Mouse (Mus musculus) limb, embryonic 10.5 days (tissue): ENCODE data around the gene Zfp260. TPM values are rescaled to one million over a fixed set of nuclear protein-coding genes. Genes with fewer than 3 reads are reported as not detected.
A peak's percentile ranks its signal among the peaks of the same experiment; 100 is the strongest.

ENCODE experiments used
- DNase-seq: peaks from one replicate; pipeline ENCODE4 v3.0.0-alpha.2; 2017; ENCODE audit warnings: low spot score
- H3K27ac ChIP-seq: fragments of 300-500 bp; sonication (generic); 2 replicates; pipeline ENCODE4 v1.5.1; 2016; ENCODE audit warnings: mild to moderate bottlenecking
- H3K27me3 ChIP-seq: fragments of 300-500 bp; sonication (generic); 2 replicates; pipeline ENCODE4 v1.6.1; 2016; ENCODE audit warnings: low read depth, mild to moderate bottlenecking; ENCODE audit not compliant: poor library complexity, severe bottlenecking
- H3K36me3 ChIP-seq: fragments of 300-500 bp; sonication (generic); 2 replicates; pipeline ENCODE4 v1.6.1; 2016; ENCODE audit warnings: mild to moderate bottlenecking, moderate library complexity
- H3K4me1 ChIP-seq: fragments of 300-500 bp; sonication (generic); 2 replicates; pipeline ENCODE4 v1.6.1; 2016
- H3K4me3 ChIP-seq: fragments of 300-500 bp; sonication (generic); 2 replicates; pipeline ENCODE4 v1.5.1; 2016; ENCODE audit warnings: mild to moderate bottlenecking, moderate library complexity
- H3K9me3 ChIP-seq: fragments of 300-500 bp; sonication (generic); replicated peaks from 2 replicates; pipeline ENCODE4 v1.6.1; 2016; ENCODE audit warnings: mild to moderate bottlenecking
- WGBS: fragments of 180-500 bp; shearing (Covaris S2); methylation state at CpG from one replicate; pipeline ENCODE4 v1.1.7; 2016; 5-methylcytosine and 5-hydroxymethylcytosine counted together
- polyA plus RNA-seq: library from polyadenylated mRNA; unstranded; fragments of >200 nt; fragmentation: Nextera tagmentation; extraction: Ambion mirVana; gene quantifications from 2 replicates; pipeline ENCODE4 v1.2.1, GENCODE M21; 2016

Zfp260 gene
- 107 and 129 TPM in 2 replicates for polyA plus RNA-seq

GRCm38 (mm10) chr7:30094646-30095429 lies at the start of gene Zfp260:
Gene Zfp260, plus strand, starts transcription at chr7:30094777.
- no peaks in the 10 kb centered on the region for H3K27me3 ChIP-seq
- H3K9me3 ChIP-seq = no peaks in the 10 kb centered on the region
- peak; percentile 94 for DNase-seq
- WGBS = under 1% methylated on average over 26 of the region's 26 CpGs
- peak within 1 kb of the TSS; percentile 67 for H3K4me3 ChIP-seq
- peaks cover 21% of the 10 kb centered on the region for H3K4me1 ChIP-seq
- H3K36me3 ChIP-seq = peaks cover 31% of the 10 kb centered on the region
- peak within 1 kb of the TSS; percentile 96 for H3K27ac ChIP-seq

GRCm38 (mm10) chr7:30048126-30048525 lies 46.5 kb upstream of the Zfp260 start:
- 97% methylated on average over 4 of the region's 4 CpGs for WGBS
- H3K27ac ChIP-seq = no peak overlapping the region
- no peaks in the 10 kb centered on the region for H3K9me3 ChIP-seq
- peaks cover 14% of the 10 kb centered on the region for H3K4me1 ChIP-seq
- H3K4me3 ChIP-seq = no peak overlapping the region
- H3K36me3 ChIP-seq = peaks cover 7% of the 10 kb centered on the region; the same call in 1 of the 2 replicates
- DNase-seq = no peak
- no peaks in the 10 kb centered on the region for H3K27me3 ChIP-seq

- Histone ChIP-seq H3K36me3 (peaks cover 18% of the 10 kb centered on the region), H3K27ac (peak within 1 kb of the TSS; percentile 88), H3K9me3 (no peaks in the 10 kb centered on the region), H3K4me1 (peaks cover 18% of the 10 kb centered on the region), H3K4me3 (peak within 1 kb of the TSS; percentile 82), H3K27me3 (no peaks in the 10 kb centered on the region)
- under 1% methylated on average over 40 of the region's 40 CpGs for WGBS
- DNase-seq = peak; percentile 90
These were observed 43.6 kb upstream of the Zfp260 start, which contains the start of gene Zfp14 for GRCm38 (mm10) chr7:30050882-30051548. Gene Zfp14, minus strand, starts transcription at chr7:30051380.

GRCm38 (mm10) chr7:30053591-30053990 lies 41.0 kb upstream of the Zfp260 start:
- no peaks in the 10 kb centered on the region for H3K27me3 ChIP-seq
- no peak overlapping the region for H3K4me3 ChIP-seq
- no peaks in the 10 kb centered on the region for H3K9me3 ChIP-seq
- peaks cover 18% of the 10 kb centered on the region for H3K4me1 ChIP-seq
- whole genome bisulfite sequencing = 8% methylated on average over 3 of the region's 3 CpGs
- H3K36me3 ChIP-seq = peaks cover 43% of the 10 kb centered on the region
- H3K27ac ChIP-seq = no peak overlapping the region
- DNase-seq = no peak

- Histone ChIP-seq H3K27ac (no peak overlapping the region), H3K36me3 (peaks cover 89% of the 10 kb centered on the region), H3K4me1 (no peaks in the 10 kb centered on the region), H3K27me3 (no peaks in the 10 kb centered on the region), H3K9me3 (no peaks in the 10 kb centered on the region), H3K4me3 (no peak overlapping the region)
- no peak for DNase-seq
- WGBS = 88% methylated on average over 6 of the region's 6 CpGs
These were observed 34.2 kb upstream of the Zfp260 start for GRCm38 (mm10) chr7:30060341-30060740.

GRCm38 (mm10) chr7:30062478-30062877 lies 32.1 kb upstream of the Zfp260 start:
- peak; percentile 40 for DNase-seq

GRCm38 (mm10) chr7:30064622-30065021 lies 30.0 kb upstream of the Zfp260 start:
- H3K36me3 ChIP-seq = peaks cover 75% of the 10 kb centered on the region
- H3K27ac ChIP-seq = no peak overlapping the region
- no peaks in the 10 kb centered on the region for H3K9me3 ChIP-seq
- 83% methylated on average over 5 of the region's 5 CpGs for WGBS
- H3K4me3 ChIP-seq = no peak overlapping the region
- H3K4me1 ChIP-seq = no peaks in the 10 kb centered on the region
- H3K27me3 ChIP-seq = no peaks in the 10 kb centered on the region
- no peak for DNase-seq

More at GRCm38 (mm10) chr7:30062478-30062877, 32.1 kb upstream of the Zfp260 start:
- WGBS = 85% methylated on average over 5 of the region's 5 CpGs
- Histone ChIP-seq H3K9me3 (no peaks in the 10 kb centered on the region), H3K4me3 (no peak overlapping the region), H3K36me3 (peaks cover 83% of the 10 kb centered on the region), H3K27ac (no peak overlapping the region), H3K4me1 (no peaks in the 10 kb centered on the region), H3K27me3 (no peaks in the 10 kb centered on the region)

GRCm38 (mm10) chr7:30072146-30073028 lies 22.2 kb upstream of the Zfp260 start, which contains the start of gene Zfp82:
Gene Zfp82, minus strand, starts transcription at chr7:30072900.
- Histone ChIP-seq H3K27ac (peak within 1 kb of the TSS; percentile 88), H3K36me3 (peaks cover 55% of the 10 kb centered on the region), H3K4me1 (peaks cover 13% of the 10 kb centered on the region), H3K27me3 (no peaks in the 10 kb centered on the region), H3K9me3 (no peaks in the 10 kb centered on the region), H3K4me3 (peak within 1 kb of the TSS; percentile 90)
- peak; percentile 88 for DNase-seq
- under 1% methylated on average over 50 of the region's 50 CpGs for WGBS

- 92% methylated on average over 9 of the region's 9 CpGs for WGBS
- H3K36me3 ChIP-seq = peaks cover 66% of the 10 kb centered on the region
These were observed 8.1 kb upstream of the Zfp260 start for GRCm38 (mm10) chr7:30086524-30086923.

GRCm38 (mm10) chr7:30089405-30089804 lies 5.2 kb upstream of the Zfp260 start:
- peak; percentile 33 for DNase-seq
- peak overlapping the region; percentile 90 for H3K27ac ChIP-seq

More at GRCm38 (mm10) chr7:30086524-30086923, 8.1 kb upstream of the Zfp260 start:
- no peak overlapping the region for H3K27ac ChIP-seq
- no peak overlapping the region for H3K4me3 ChIP-seq
- H3K4me1 ChIP-seq = peaks cover 26% of the 10 kb centered on the region
- no peak for DNase-seq
- H3K9me3 ChIP-seq = no peaks in the 10 kb centered on the region
- H3K27me3 ChIP-seq = no peaks in the 10 kb centered on the region

GRCm38 (mm10) chr7:30090092-30090969 lies 4.2 kb upstream of the Zfp260 start, which contains the start of the genes Gm26920 and Zfp566:
Gene Gm26920, minus strand, starts transcription at chr7:30090410.
Gene Zfp566, minus strand, starts transcription at chr7:30090527.
- DNase-seq = peak; percentile 96
- Histone ChIP-seq H3K4me3 (peak within 1 kb of the TSS; percentile 81), H3K36me3 (peaks cover 27% of the 10 kb centered on the region), H3K4me1 (peaks cover 35% of the 10 kb centered on the region), H3K27ac (peak within 1 kb of the TSS; percentile 90), H3K27me3 (no peaks in the 10 kb centered on the region), H3K9me3 (no peaks in the 10 kb centered on the region)
- under 1% methylated on average over 40 of the region's 40 CpGs for WGBS

More at GRCm38 (mm10) chr7:30089405-30089804, 5.2 kb upstream of the Zfp260 start:
- Histone ChIP-seq H3K4me3 (peak overlapping the region; percentile 81), H3K4me1 (peaks cover 32% of the 10 kb centered on the region), H3K9me3 (no peaks in the 10 kb centered on the region), H3K27me3 (no peaks in the 10 kb centered on the region), H3K36me3 (peaks cover 37% of the 10 kb centered on the region)
- 13% methylated on average over 6 of the region's 6 CpGs for WGBS
